Mouse (Mus musculus) megakaryocyte, embryonic 14.5 days (primary cell): Measurements from ENCODE around the gene Vwa8. TPM values are rescaled to one million over a fixed set of nuclear protein-coding genes. Genes with fewer than 3 reads are reported as not detected.

Experiments used
- H3K27me3 ChIP-seq: replicated peaks from 2 replicates; pipeline ENCODE3; 2012; ENCODE audit warnings: inconsistent platforms
- H3K36me3 ChIP-seq: replicated peaks from 2 replicates; pipeline ENCODE3; 2012; ENCODE audit warnings: low read length, inconsistent platforms, mixed read lengths
- H3K4me1 ChIP-seq: 2 replicates; pipeline ENCODE4 v1.6.1; 2012; ENCODE audit warnings: inconsistent platforms
- H3K4me3 ChIP-seq: replicated peaks from 2 replicates; pipeline ENCODE3; 2012; ENCODE audit warnings: moderate library complexity, mild to moderate bottlenecking, inconsistent platforms
- H3K9me3 ChIP-seq: 2 replicates; pipeline ENCODE4 v1.6.1; 2012; ENCODE audit warnings: inconsistent platforms
- FLI1 ChIP-seq: IDR thresholded peaks from 2 replicates; pipeline ENCODE4 v1.6.1; 2012; ENCODE audit warnings: low read length, inconsistent platforms, mixed read lengths
- GATA1 ChIP-seq: IDR thresholded peaks from 3 replicates; pipeline ENCODE4 v1.6.1; 2012; ENCODE audit warnings: mixed read lengths, low read length, inconsistent platforms, borderline replicate concordance
- polyA plus RNA-seq: library from polyadenylated mRNA; stranded (reverse); fragments of >175 nt; gene quantifications from 2 replicates; pipeline ENCODE4 v1.2.3, GENCODE M21; 2012; ENCODE audit warnings: low replicate concordance; ENCODE audit not compliant: insufficient read depth

Vwa8 gene
- polyA plus RNA-seq, 1 experiment = 0.75 TPM

GRCm38 (mm10) chr14:79153896-79154295 is 305.0 kb downstream of the Vwa8 start:
- Histone ChIP-seq H3K27me3 (no peaks in the 10 kb centered on the region), H3K4me3 (no peak overlapping the region), H3K9me3 (0 out of 2 replicates have a peak, but pooled peaks cover 3% of the 10 kb centered on the region), H3K36me3 (no peaks in the 10 kb centered on the region), H3K4me1 (no peaks in the 10 kb centered on the region)
- TF ChIP-seq GATA1 (no peak), FLI1 (no peak)

GRCm38 (mm10) chr14:79154961-79155360 is 306.1 kb downstream of the Vwa8 start:
- Histone ChIP-seq H3K27me3 (no peaks in the 10 kb centered on the region), H3K4me3 (no peak overlapping the region), H3K9me3 (0 out of 2 replicates have a peak, but pooled peaks cover 3% of the 10 kb centered on the region), H3K4me1 (no peaks in the 10 kb centered on the region), H3K36me3 (no peaks in the 10 kb centered on the region)
- TF ChIP-seq FLI1 = no peak
- no peak for TF ChIP-seq GATA1

GRCm38 (mm10) chr14:79156526-79157411 is 307.9 kb downstream of the Vwa8 start:
- Histone ChIP-seq H3K4me1 (no peaks in the 10 kb centered on the region), H3K27me3 (no peaks in the 10 kb centered on the region), H3K4me3 (no peak overlapping the region), H3K9me3 (0 out of 2 replicates have a peak, but pooled peaks cover 3% of the 10 kb centered on the region), H3K36me3 (no peaks in the 10 kb centered on the region)
- TF ChIP-seq GATA1 (no peak), FLI1 (no peak)

- Histone ChIP-seq H3K4me1 (no peaks in the 10 kb centered on the region), H3K27me3 (no peaks in the 10 kb centered on the region)
- no peak for TF ChIP-seq FLI1
- no peak for TF ChIP-seq GATA1
Observed at GRCm38 (mm10) chr14:79157451-79158218, 308.8 kb downstream of the Vwa8 start.

GRCm38 (mm10) chr14:79158219-79158521 is 309.3 kb downstream of the Vwa8 start:
- no peaks in the 10 kb centered on the region for H3K36me3 ChIP-seq
- TF ChIP-seq GATA1 (no peak), FLI1 (no peak)
- H3K4me1 ChIP-seq = no peaks in the 10 kb centered on the region
- no peak overlapping the region for H3K4me3 ChIP-seq
- no peaks in the 10 kb centered on the region for H3K27me3 ChIP-seq
- 0 out of 2 replicates have a peak, but pooled peaks cover 3% of the 10 kb centered on the region for H3K9me3 ChIP-seq

More at GRCm38 (mm10) chr14:79157451-79158218, 308.8 kb downstream of the Vwa8 start:
- Histone ChIP-seq H3K9me3 (0 out of 2 replicates have a peak, but pooled peaks cover 3% of the 10 kb centered on the region), H3K4me3 (no peak overlapping the region), H3K36me3 (no peaks in the 10 kb centered on the region)

- H3K4me1 ChIP-seq = no peaks in the 10 kb centered on the region
- no peak for TF ChIP-seq FLI1
- no peak for TF ChIP-seq GATA1
Observed at GRCm38 (mm10) chr14:79158673-79159200, 309.9 kb downstream of the Vwa8 start.

GRCm38 (mm10) chr14:79159451-79159850 is 310.6 kb downstream of the Vwa8 start:
- Histone ChIP-seq H3K36me3 (no peaks in the 10 kb centered on the region), H3K9me3 (0 out of 2 replicates have a peak, but pooled peaks cover 3% of the 10 kb centered on the region), H3K4me3 (no peak overlapping the region), H3K4me1 (peaks cover 2% of the 10 kb centered on the region; the same call in 1 of the 2 replicates), H3K27me3 (no peaks in the 10 kb centered on the region)
- no peak for TF ChIP-seq GATA1
- TF ChIP-seq FLI1 = no peak

More at GRCm38 (mm10) chr14:79158673-79159200, 309.9 kb downstream of the Vwa8 start:
- Histone ChIP-seq H3K27me3 (no peaks in the 10 kb centered on the region), H3K36me3 (no peaks in the 10 kb centered on the region), H3K4me3 (no peak overlapping the region), H3K9me3 (0 out of 2 replicates have a peak, but pooled peaks cover 3% of the 10 kb centered on the region)

- Histone ChIP-seq H3K9me3 (0 out of 2 replicates have a peak, but pooled peaks cover 3% of the 10 kb centered on the region), H3K4me1 (peaks cover 4% of the 10 kb centered on the region; the same call in 1 of the 2 replicates), H3K36me3 (no peaks in the 10 kb centered on the region), H3K27me3 (no peaks in the 10 kb centered on the region), H3K4me3 (no peak overlapping the region)
- no peak for TF ChIP-seq FLI1
- TF ChIP-seq GATA1 = no peak
Observed at GRCm38 (mm10) chr14:79160486-79160885, 311.6 kb downstream of the Vwa8 start.

GRCm38 (mm10) chr14:79160966-79161365 is 312.1 kb downstream of the Vwa8 start:
- TF ChIP-seq GATA1 = no peak
- TF ChIP-seq FLI1 = no peak

More at GRCm38 (mm10) chr14:79160966-79161365, 312.1 kb downstream of the Vwa8 start:
- Histone ChIP-seq H3K27me3 (no peaks in the 10 kb centered on the region), H3K4me1 (peaks cover 4% of the 10 kb centered on the region; the same call in 1 of the 2 replicates), H3K4me3 (no peak overlapping the region), H3K9me3 (0 out of 2 replicates have a peak, but pooled peaks cover under 1% of the 10 kb centered on the region), H3K36me3 (no peaks in the 10 kb centered on the region)
